Mouse (Mus musculus) neural tube, embryonic 10.5 days (tissue): ENCODE measurements around the gene Exosc2.
"Not testable (repeated sequence)": the region's sequence is repeated elsewhere in the genome, so short reads cannot be mapped to it uniquely, and the experiment has no call there.

Experiments used
- DNase-seq: peaks from one replicate; pipeline ENCODE4 v3.0.0-alpha.2; 2017; ENCODE audit warnings: low spot score; ENCODE audit errors: extremely low spot score

Gene Exosc2

DNA sequence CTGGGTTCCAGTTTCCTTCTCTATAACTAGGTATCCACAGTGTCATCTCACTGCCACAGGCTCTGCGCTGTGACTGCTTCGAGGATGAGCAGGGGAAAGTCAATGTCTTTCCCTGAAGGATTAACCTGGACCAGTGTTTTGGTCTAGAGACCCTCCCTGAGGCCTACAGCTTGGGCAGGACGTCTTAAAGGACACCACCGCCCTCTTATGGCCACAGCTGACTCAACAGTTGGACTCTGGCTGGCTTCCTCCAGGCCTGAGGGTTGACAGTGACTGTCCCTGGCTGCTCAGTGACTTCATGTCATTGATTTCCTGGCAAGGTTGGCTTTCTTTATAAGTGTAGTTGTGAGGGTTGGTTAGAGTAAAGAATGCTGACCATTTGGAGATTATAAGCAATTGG lies 3.2 kb upstream of the Exosc2 start:
- DNase-seq = peak; percentile 49

DNA sequence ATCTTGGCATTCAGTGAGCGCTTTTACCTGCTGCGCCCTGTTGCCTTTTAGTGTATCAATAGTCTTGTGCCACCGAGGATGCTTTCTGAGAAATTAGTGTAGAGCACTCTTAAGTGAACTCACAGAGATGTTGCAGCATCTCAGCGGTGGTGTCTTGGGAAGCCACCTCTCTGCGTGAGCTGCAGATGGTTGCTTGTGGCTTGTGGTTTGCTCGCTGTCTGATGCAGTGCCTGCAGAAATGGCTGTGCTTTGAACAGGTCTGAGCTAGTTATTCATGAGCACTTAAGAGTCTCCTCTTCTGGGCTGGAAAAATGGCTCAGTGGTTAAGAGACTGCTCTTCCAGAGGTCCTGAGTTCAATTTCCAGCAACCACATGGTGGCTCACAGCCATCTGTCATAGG lies 8.1 kb downstream of the Exosc2 start:
- no peak for DNase-seq

DNA sequence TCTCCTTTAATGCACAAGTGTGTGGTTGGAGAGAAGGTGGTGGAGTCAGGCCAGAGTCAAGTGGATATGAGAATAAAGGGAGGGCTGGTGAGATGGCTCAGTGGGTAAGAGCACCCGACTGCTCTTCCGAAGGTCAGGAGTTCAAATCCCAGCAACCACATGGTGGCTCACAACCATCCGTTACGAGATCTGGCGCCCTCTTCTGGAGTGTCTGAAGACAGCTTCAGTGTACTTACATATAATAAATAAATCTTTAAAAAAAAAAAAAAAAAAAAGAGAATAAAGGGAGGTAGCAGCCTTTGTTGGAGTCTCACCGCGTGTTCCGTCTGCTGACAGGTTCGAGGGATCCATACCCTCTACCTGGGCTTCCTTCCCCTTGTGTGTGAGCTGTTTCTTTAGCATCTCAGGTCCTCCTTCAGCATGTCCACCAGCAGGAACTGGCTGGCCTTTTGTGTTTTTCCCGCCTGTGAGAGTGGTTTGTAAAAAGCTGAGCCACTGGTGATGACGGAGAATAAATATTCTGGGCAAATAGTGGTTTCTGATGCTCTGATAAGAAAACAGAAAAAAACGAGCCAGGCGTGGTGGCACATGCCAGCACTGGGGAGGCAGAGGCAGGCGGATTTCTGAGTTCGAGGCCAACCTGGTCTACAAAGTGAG lies 10.7 kb downstream of the Exosc2 start:
- not testable (repeated sequence) for DNase-seq

DNA sequence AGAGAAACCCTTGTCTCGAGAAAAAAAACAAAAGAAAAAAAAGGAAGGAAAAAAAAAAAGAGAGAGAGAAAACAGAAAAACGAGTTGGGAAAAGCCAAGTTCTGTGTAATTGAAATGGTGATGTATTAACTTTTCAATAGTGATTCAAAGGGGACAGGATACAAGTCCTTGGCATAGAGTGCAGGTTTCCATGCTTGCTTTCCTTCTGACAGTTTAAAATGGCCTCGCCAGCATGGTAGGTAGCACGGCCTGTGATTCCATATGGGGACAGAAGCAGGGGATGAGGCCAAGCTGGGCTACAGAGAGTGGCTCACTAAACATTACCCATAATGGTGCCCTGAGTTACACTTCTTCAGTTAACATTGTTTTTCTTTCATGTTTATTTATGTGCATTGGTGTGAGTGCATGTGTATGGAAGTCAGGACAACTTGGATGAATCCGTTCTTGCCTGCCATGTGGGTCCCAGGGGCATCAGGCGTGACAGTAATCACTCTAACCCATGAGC lies 11.3 kb downstream of the Exosc2 start:
- no peak for DNase-seq

DNA sequence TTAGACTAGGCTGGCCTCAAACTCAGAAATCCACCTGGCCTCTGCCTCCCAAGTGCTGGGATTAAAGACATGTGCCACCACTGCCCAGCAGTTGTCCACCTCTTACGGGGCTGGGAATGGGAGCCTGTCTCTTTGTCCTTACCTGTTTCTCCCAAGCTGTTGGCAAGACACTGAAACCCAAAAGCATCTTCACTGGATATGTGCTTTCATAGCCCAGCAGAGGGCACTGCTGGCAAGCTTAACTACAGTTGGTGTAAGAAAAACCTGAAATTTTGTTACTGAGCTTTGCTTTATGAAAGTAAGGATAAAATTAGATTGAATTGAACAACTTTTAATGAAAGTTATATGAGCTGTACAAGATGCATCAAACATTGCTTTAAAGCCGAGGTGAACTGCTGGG lies 13.2 kb downstream of the Exosc2 start:
- peak; percentile 44 for DNase-seq

DNA sequence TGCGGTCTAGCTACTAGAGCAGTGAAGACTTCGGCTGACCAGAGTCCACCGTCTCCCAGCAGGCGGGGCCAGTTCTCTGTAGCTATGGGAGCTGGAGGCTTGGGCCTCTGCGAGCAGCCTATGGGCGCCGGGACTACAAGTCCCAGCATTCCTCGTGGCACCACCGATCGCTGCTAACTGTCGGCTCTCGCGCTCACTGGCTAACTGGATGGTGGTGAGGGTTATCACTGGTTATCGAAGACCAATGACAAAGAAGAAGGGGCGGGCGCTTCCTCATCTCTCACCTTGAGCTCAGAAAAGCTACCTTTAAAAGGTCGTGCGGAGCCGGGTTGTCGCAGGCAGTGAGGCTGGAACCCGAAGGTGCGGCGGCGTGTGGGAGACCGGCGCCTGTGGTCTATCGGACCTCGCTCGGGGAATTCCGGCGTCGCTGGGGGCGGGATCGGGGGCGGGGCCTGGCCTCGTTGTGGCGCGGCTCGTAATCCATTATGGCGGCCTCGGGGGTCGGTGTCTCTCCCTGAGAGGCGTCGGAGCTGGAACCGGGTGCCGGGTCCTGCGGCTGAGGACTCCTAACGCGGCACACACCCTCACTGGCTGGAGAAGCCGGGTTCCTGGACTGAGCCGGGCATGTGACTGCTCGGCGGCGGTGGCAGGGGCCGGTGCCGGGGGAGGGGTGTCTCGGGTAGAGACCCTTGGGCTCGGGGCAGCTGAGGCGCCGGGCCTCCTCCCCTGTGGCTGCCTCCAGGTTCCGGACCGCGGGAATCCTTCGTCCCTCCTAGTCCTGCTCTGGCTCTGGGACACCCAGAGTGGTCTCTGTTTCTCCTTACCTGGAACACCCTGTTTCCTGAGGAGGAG lies 17.8 kb downstream of the Exosc2 start, which contains the start of gene Abl1:
Gene Abl1, plus strand, starts transcription at position 303 of the 852 bp plus-strand sequence.
- DNase-seq = peak; percentile 96

DNA sequence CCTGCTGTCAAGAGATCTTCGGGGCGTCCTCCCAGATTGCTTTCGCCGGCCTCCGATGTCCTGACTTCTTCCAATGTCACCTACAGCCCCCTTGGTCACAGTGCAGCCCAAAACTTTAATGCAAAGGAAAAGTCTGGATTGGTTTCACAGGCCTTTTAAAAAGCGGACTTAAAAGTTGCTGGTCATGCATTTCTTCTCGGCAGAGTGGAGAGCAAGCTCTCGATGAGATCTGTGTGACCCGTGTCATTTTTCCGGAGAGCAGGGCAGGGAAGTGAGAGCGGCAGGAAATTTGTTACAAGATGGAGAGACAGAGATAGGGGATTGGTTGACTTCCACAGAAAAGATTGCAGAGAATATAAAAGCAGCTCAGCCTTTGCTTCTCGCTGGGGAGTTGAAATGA lies 18.5 kb downstream of the Exosc2 start:
- peak; percentile 30 for DNase-seq

DNA sequence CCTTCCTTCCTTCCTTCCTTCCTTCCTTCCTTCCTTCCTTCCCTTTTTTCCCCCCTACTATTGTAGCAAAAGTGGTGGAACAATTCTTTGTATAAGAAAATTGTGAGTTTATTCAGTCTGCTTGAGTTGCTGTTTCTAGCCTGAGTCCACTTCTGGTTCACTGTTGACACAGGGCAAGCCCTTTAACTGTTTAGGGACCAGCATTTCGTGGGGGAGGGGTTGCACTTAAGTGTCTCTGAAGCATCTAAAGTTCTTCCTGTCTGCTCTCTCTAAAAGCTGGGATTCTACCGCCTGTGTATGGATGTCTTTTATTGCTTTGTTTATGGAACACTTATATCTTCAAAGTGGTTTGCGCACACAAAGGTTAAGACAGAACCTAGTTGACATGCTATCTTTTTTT lies 19.5 kb downstream of the Exosc2 start:
- DNase-seq = no peak

DNA sequence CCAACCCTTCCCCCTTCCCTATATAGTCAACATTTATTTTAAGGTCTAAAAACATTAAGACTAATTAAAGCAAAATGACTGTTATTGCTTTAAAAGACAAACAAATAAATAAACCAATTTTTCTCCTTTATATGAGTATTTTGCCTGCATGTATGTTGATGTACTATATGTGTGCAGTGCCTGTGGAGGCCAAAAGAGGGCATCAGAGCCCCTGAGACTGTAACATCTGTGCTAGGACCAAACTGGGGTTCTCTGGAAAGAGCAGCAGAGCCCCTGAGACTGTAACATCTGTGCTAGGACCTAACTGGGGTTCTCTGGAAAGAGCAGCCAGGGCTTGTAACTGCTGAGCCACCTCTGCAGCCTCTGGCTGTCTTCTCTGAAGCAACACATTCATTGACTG lies 27.7 kb downstream of the Exosc2 start:
- no peak for DNase-seq

DNA sequence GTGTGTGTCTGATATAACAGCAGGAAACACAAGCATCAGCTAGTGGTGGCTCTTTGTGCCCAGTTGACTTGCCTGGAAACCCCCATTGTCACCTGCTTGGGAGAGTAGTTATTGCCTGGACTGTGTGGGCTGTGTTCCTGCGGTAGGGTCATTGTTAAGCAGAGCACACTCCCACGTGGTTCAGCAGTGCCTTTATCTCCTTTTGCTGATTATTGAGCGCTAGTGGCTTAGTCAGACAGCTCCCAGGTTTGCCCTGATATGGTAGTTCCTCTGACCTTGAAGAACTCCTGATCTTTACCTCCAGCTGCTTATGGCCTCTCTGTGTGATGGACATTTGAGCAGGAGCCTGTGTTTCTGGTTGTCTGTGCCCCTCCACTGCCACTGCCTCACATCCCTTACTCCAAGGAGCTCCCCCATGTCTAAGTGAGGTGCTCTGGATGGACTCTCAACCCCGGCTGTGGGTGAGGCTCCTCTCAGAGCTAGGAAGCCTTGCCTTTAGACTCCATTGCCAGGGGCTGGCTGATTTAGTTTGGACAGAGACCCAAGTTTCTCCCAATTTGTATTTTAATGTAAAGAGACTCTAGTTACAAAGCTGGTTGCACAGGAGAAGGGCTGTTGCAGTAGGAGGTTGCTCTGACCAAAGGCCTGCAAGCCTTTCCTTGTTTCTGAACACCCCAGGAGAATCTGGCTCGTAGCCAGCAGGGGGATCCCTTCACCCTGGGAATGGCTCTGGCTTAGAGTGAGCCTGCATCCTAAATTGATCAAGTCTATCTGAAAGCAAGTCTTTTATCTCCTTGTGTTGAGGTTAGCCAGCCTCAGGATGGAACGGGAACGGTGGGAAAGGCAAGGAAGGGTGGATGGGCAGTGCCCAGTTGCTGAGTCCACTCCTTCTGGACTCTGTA lies 30.3 kb downstream of the Exosc2 start:
- peak; percentile 42 for DNase-seq

DNA sequence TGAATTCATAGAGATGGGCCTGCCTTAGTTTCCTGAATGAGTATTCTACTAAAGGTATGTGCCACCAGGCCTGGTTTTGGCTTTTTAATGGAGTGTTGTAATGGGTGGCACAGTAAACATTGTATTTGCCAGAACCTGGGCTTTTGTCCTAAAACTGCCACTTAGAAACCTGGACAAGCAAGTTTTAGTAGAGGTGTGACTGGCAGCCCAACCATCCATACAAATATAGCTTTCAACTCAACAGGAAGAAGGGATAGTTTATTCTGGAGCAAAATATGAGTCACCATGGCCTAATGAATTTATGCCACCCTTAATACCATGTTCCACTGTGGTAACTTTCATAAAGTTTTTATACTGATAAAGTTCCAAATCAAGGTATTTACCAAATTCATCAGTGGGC lies 32.7 kb downstream of the Exosc2 start:
- DNase-seq = no peak

DNA sequence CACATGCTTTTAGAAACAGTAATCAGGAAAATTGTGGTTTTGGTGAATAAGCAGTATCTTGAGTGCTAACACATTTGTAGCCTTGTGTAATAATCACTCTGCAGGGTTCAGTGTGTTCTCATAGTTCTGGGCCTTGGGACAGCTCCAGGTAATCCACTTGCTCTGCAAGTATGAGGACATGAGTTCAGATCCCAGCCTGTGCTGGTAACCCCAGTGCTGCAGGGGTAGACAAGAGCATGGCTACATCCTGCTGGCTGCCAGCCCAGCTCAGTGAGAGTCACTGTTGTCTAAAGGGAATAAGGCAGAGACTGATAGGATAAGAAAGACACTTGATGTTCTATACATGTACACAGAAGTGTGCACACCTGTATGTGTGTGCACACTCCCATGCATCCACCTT lies 35.4 kb downstream of the Exosc2 start:
- DNase-seq = no peak

DNA sequence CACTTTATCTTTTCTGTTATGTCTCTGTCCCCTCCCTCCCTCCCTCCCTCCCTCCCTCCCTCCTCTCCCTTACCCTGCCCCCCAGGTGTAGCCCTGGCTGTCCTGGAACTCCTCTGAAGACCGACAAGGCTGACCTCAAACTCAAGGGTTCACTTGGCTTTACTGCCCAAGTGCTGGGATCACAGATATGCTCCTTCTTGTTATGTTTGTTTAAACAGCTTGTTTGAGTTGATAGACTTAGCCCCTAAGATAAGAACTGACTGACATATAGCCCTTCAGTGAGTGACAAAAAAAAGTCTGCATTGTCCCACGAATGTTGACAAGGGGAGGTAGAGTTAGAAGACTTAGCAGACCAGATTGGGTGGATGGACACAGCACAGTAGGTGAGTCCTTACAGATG lies 36.0 kb downstream of the Exosc2 start:
- DNase-seq = no peak

DNA sequence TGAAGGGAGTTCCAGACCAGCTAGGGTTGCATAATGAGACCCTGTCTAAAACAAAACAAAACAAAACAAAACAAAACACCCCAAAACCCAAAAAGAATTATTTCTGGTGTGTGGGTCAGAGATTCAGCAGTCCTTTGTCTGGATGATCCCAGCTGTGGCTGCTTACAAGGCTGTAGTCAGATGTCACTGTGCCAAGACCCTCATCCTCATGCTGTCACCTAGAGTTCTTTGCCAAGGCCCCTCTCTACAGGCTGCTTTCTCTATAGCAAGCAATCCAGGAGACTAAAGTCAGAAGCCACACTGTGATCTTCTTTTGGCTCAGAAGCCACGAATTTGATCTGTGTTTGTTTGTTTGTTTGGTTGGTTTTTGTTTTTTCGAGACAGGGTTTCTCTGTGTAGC lies 42.2 kb downstream of the Exosc2 start:
- no peak for DNase-seq

DNA sequence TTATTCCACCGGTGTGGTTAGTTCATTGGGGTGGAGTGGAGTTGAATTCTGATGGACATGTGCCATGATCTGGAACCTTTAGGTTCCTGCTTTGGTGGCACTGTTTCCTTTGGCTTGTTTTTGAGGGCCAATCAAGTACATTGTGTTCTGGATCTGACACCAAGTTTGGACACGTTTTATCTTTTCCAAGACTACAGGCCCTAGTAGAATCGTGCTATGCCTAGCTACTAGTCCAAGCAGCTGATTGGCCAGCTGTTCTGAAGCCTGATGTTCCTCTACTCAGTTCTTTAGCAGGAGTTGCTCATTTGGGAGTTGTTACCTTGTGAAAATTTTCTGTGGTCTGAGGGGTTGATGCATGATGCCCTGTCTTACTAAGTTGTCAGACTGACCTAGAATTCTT lies 43.3 kb downstream of the Exosc2 start:
- DNase-seq = no peak

DNA sequence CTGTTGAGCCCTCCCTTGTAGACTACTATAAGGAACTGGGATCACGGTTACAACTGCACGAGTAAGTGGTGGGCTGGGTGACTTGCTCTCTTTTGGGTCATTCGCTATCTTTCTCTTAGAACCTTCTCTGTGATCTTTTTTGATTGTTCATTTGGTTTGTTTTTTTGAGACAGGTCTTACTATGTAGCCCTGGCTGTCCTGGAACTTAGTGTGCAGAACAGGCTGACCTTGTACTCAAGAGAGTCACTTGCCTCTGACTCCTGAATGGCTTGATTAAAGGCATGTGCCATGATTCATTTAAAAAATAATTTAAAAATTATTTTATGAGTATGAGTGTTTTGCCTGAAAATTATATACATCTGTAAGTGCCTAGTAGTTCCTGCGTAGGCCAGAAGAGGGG lies 44.3 kb downstream of the Exosc2 start:
- DNase-seq = no peak

DNA sequence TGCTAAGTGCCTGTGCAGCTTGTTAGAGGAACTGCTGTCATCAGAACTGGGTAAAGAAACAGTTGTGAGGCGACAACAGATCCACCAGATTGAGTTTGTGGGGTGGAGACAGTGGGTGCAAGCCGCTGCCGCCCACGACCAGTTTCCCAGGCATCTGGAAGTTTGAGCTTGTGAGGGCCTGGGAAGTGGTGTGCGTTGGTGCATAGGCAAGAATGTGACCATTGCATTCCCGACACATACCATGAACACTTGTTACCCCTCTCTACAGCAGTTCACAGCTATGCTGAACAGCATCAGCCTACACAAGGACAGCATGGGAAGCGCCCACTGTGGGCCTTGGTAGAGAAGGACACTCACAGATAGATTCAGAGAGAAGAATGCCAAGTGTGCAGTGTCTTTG lies 45.5 kb downstream of the Exosc2 start:
- no peak for DNase-seq

DNA sequence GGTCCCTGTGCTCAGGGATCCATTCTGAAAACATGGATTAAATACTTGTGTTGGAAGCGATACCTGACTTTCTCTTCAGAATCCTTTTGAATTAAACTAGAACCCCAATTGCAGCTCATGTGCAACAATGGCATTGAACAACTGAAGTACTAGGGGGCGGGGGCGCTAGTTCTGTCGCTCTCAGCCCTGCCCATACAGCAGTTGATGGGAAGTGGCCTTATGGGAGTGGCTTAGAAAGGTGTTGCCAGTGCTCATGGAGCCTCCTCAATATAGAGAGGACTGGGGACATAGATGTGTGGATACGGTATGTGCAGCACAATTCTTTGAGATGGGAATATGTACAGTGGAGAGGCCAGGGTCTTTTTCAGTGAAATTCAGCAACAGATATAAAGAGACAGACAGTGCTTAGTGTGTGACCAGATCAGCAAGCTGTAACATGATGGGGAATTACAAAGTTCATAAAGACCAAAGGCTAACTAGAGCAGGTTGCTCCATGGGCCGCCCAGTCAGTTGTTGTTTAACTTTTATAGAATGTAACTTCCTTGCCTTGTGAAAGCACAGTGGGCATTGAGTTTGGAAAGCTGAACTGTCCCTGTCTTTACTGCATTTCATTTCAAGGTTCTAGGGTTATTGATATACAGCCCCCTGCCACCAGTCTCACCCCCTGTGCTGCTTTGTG lies 48.8 kb downstream of the Exosc2 start:
- no peak for DNase-seq

DNA sequence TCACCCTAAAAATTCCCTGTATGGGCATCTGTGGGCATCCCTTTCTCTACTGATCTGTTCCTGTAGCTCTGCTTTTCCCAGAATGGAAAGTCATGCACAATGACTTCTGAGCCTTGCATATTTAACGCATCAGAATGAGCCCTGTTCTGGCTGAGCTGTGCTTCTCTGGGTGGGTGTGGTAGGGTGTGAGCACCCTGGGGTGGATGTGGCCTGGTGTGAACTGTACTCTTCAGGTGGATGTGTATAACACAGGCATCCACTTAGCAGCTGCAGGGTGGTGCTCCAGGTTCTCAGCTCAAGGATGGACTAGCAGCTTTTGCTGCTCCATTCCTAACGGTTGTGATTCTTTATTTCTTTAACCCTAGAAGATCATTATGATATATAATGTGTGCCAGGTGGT lies 49.4 kb downstream of the Exosc2 start:
- DNase-seq = no peak

DNA sequence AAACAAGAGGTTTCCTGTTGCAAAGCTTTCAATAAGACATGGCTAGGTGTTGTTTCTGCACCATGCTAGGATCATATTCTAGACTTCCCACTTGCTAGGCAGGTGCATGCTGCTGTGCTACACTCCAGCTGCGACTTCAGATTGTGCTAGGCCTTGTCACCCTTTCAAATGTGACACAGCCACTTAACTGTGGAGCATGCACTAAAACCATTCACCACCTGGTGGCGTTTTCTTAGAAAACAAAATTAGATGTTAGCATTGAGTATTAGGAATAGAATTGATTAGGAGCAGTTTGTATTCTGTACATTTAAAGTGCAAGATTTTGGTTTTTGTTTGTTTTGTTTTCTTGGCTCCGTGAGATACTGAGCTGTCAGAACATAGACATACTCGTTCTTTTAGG lies 50.3 kb downstream of the Exosc2 start:
- no peak for DNase-seq
